Mouse (Mus musculus) testis, adult 2 months (tissue): Measurements from ENCODE around the gene Heyl. TPM values are rescaled to one million over a fixed set of nuclear protein-coding genes. Genes with fewer than 3 reads are reported as not detected.

Experiments used
- H3K27ac ChIP-seq: fragments of 200-500 bp; 2 replicates; pipeline ENCODE4 v1.5.1; 2012; ENCODE audit warnings: low read depth, low read length; ENCODE audit not compliant: control insufficient read depth, insufficient read depth
- H3K27me3 ChIP-seq: fragments of 200-500 bp; 2 replicates; pipeline ENCODE4 v1.6.1; 2012; ENCODE audit warnings: mild to moderate bottlenecking, low read length, moderate library complexity; ENCODE audit not compliant: control insufficient read depth, insufficient read depth
- H3K36me3 ChIP-seq: fragments of 200-500 bp; 2 replicates; pipeline ENCODE4 v1.6.1; 2012; ENCODE audit warnings: mild to moderate bottlenecking, low read length; ENCODE audit not compliant: control insufficient read depth, insufficient read depth
- H3K4me1 ChIP-seq: fragments of 200-500 bp; 2 replicates; pipeline ENCODE4 v1.6.1; 2012; ENCODE audit warnings: low read length; ENCODE audit not compliant: control insufficient read depth, insufficient read depth
- H3K4me3 ChIP-seq: fragments of 200-500 bp; 2 replicates; pipeline ENCODE4 v1.5.1; 2012; ENCODE audit warnings: low read depth, mild to moderate bottlenecking, low read length, moderate library complexity, mixed read lengths; ENCODE audit not compliant: control insufficient read depth
- CTCF ChIP-seq: fragments of 200-500 bp; IDR thresholded peaks from 2 replicates; pipeline ENCODE4 v1.5.1; 2012; ENCODE audit warnings: low read depth, mild to moderate bottlenecking, inconsistent platforms, low read length, moderate library complexity; ENCODE audit not compliant: control insufficient read depth, insufficient read depth, insufficient replicate concordance
- POLR2A ChIP-seq: fragments of 200-500 bp; IDR thresholded peaks from 2 replicates; pipeline ENCODE4 v1.6.1; 2012; ENCODE audit warnings: low read depth, mild to moderate bottlenecking, inconsistent platforms, low read length, moderate library complexity; ENCODE audit not compliant: control insufficient read depth
- polyA plus RNA-seq: library from polyadenylated mRNA; depleted of rRNA; stranded (reverse); fragments of >200 nt; gene quantifications from 2 replicates; pipeline ENCODE4 v1.2.3, GENCODE M21; 2012; rRNA removed

Heyl gene
- polyA plus RNA-seq, 1 experiment, result 0.88 TPM

DNA sequence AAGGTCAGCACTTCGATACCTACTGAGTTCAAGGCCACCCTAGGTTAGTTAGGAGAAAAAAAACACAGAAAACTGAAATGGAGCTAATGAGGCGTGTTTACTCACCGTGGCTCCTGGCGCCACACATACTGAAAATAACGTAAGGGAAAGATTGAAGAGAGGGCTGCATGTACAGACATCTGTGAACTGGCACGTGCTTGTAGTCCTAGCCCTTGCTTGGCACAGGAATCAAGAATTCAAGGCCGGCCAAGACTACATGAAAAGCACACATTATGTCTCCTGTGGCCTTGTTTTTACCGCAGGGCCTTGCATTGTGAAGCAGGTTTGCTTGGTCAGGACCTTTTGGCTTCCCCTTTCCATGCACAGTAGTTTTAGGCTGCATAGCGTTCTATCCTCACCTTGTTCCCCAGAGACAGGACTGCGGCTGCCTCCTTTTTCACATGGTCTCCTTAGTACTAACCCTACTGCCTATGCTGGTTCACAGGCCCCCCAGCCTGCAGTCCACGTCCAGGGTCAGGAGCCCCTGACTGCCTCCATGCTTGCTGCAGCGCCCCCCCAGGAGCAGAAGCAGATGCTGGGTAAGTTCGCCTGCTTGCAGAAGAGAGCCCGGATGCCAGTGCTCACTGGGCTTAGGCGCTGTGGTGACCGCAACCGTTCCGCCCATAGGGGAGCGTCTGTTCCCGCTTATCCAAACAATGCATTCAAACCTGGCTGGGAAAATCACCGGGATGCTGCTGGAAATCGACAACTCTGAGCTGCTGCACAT, 64.0 kb downstream of the Heyl start:
- Histone ChIP-seq H3K36me3 (no peaks in the 10 kb centered on the region), H3K27me3 (no peaks in the 10 kb centered on the region), H3K4me3 (no peak overlapping the region), H3K4me1 (no peaks in the 10 kb centered on the region), H3K27ac (no peak overlapping the region)
- no peak for TF ChIP-seq POLR2A
- TF ChIP-seq CTCF, result no peak

DNA sequence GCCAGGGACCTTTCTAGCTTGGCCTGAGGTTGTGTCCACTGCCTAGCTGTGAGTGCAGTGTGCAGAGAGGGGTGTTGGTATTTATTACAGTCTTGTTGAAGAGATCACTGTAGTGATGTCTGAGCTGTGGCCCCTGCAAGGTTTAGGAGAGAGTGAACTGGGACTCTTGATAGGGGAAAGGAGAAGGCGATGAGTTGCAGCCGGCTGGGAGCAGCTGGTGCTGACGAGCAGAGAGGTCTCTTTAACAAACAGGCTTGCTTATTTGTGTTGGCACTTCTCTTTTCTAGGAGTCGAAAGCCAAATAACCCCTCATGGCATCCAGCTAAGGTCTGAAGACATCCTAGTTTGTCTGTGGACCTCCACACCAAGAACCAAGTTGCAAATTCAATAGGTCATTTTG, 64.9 kb downstream of the Heyl start:
- Histone ChIP-seq H3K4me1 (no peaks in the 10 kb centered on the region), H3K4me3 (no peak overlapping the region), H3K27ac (no peak overlapping the region), H3K36me3 (no peaks in the 10 kb centered on the region), H3K27me3 (no peaks in the 10 kb centered on the region)
- TF ChIP-seq POLR2A (no peak), CTCF (no peak)

DNA sequence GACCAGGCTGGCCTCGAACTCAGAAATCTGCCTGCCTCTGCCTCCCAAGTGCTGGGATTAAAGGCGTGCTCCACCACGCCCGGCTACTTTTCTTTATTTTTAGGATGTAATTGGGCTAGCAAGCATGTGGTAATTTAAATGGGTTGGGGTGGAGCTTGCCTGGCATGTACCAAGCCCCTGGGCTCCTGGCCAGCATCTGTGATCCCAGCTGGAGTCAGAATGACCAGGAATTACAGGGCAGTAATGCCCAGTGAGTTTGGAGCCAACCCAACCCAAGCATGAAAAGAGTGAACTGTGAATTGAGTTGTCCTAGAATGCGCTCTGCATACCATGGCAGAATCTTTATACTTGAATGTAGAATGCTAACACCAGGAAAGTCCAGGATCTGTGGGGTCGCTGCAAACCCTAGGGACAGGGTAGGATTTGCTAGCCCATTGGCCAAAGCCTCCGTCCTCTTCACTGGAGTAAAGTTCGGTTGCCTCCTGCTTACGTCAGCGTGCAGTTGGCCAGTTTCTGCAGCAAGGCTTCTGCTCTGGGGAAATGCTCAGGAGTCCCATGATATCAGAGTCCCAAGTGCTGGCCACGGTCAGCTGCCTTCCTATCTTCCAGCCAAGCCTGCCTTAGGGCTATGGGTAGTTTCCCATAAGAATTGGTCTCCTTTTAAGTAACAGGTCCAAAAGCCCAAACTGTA, 65.8 kb downstream of the Heyl start:
- Histone ChIP-seq H3K4me3 (no peak overlapping the region), H3K27ac (no peak overlapping the region), H3K4me1 (no peaks in the 10 kb centered on the region), H3K36me3 (no peaks in the 10 kb centered on the region), H3K27me3 (no peaks in the 10 kb centered on the region)
- TF ChIP-seq CTCF (no peak), POLR2A (no peak)

Other genes with a start within 250 kb of the Heyl start
- gene Mycl, start 237.9 kb upstream of the Heyl start, polyA plus RNA-seq, result 0.44 and 0.60 TPM in 2 replicates
- 1.9 and 2.2 TPM in 2 replicates for gene Trit1, start 217.0 kb upstream of the Heyl start, polyA plus RNA-seq
- gene Bmp8b, start 128.4 kb upstream of the Heyl start, polyA plus RNA-seq, result 2.8 TPM in 2 replicates
- 237 and 290 TPM in 2 replicates for gene Oxct2b, start 117.3 kb upstream of the Heyl start, polyA plus RNA-seq
- 16.7 and 18.0 TPM in 2 replicates for gene Ppie, start 93.6 kb upstream of the Heyl start, polyA plus RNA-seq
- gene Hpcal4, start 50.3 kb upstream of the Heyl start, polyA plus RNA-seq, result 7.7 and 9.8 TPM in 2 replicates
- 0.22 and 0.38 TPM in 2 replicates for gene Nt5c1a, start 32.1 kb upstream of the Heyl start, polyA plus RNA-seq
- 7.4 and 7.8 TPM in 2 replicates for gene Pabpc4, start 28.8 kb downstream of the Heyl start, polyA plus RNA-seq
- 213 and 260 TPM in 2 replicates for gene Oxct2a, start 90.1 kb downstream of the Heyl start, polyA plus RNA-seq
- 3.7 and 4.2 TPM in 2 replicates for gene Bmp8a, start 109.7 kb downstream of the Heyl start, polyA plus RNA-seq